Mouse (Mus musculus): ENCODE data around the gene 4930438A08Rik. TPM values are rescaled to one million over a fixed set of nuclear protein-coding genes. Genes with fewer than 3 reads are reported as not detected.
A peak's percentile ranks its signal among the peaks of the same experiment; 100 is the strongest.
"Not testable (repeated sequence)": the region's sequence is repeated elsewhere in the genome, so short reads cannot be mapped to it uniquely, and the experiment has no call there.

The 4930438A08Rik gene
- polyA plus RNA-seq, 1 experiment from 2014 or later, result 0.14 TPM

DNA sequence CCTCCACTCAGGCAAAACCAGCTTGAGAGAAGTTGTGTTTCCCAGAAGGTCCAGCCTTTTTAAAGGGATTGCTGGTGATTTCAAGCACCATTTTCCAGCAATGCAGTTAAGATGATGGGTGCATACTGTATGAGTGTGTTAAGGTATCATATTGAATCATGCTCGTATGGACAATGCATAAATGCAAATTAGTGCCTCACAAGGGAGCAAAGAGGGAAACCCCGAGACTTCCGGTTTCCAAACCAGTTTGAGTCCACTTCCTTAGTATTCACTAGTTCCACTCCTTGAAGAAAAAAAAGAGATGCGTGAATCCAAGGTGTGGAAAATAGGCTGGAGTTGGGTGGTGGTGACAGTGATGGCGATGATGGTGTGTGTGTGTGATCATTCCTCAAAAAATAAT is 7.9 kb downstream of the 4930438A08Rik start:
- no peaks in the 10 kb centered on the region for H3K9me3 ChIP-seq (replicated peaks)
- H3K27me3 ChIP-seq (replicated peaks), result peaks cover 12% of the 10 kb centered on the region; the same call in 1 of the 2 replicates
- ATAC-seq, result no peak
- no peaks in the 10 kb centered on the region for H3K36me3 ChIP-seq
- no peak overlapping the region for H3K27ac ChIP-seq
- no peak overlapping the region for H3K4me2 ChIP-seq
- no peak overlapping the region for H3K9ac ChIP-seq
- no peaks in the 10 kb centered on the region for H3K4me1 ChIP-seq
- 55% methylated on average over 5 of the region's 5 CpGs for whole genome bisulfite sequencing (ENCODE audit: insufficient replicate concordance)
- H3K4me3 ChIP-seq, result no peak overlapping the region

DNA sequence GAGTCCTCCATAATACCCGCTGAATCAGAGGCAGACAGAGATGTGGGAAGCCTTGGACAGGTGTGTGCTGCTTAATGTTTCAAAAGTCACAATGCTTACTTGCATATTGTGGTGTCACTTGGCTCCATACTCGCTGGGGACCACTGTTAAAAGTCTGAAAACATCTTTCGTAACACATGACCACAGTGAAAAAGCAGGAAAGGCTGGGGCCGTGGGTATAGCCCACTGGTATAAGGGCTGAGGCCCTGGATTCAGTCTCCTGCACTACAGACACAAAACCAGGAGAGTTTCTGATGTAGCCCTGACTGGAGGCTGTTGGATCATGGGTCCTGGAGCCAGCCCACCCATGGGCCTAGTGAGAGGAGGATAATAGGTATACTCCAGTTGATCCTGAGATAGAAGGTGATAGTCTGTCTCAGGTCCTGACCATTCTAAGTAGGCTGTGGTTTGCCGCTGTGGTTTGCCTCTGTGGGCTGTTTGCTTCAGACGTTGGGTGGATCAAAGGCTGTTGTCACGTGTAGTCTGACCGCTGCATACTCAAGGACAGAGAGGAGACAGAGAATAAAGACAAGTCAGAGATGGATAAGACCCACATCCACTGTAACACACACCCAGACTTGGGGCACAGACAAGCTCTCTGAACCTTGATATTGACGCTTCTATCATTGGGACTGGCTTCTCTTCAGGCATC is 15.5 kb downstream of the 4930438A08Rik start:
- Histone ChIP-seq H3K4me1 (no peaks in the 10 kb centered on the region), H3K9me3 (replicated peaks) (no peaks in the 10 kb centered on the region), H3K27ac (no peak overlapping the region), H3K27me3 (replicated peaks) (peaks cover 8% of the 10 kb centered on the region; the same call in 1 of the 2 replicates), H3K4me3 (no peak overlapping the region), H3K36me3 (no peaks in the 10 kb centered on the region), H3K9ac (no peak overlapping the region), H3K4me2 (no peak overlapping the region)
- ATAC-seq, result no peak
- 38% methylated on average over 9 of the region's 9 CpGs for WGBS (ENCODE audit: insufficient replicate concordance)

GRCm38 (mm10) chr11:58290812-58291211 is 16.2 kb downstream of the 4930438A08Rik start:
- no peak for ATAC-seq
- Histone ChIP-seq H3K9ac (no peak overlapping the region), H3K4me3 (no peak overlapping the region), H3K27ac (no peak overlapping the region), H3K4me2 (no peak overlapping the region), H3K9me3 (replicated peaks) (no peaks in the 10 kb centered on the region), H3K27me3 (replicated peaks) (peaks cover 6% of the 10 kb centered on the region; the same call in 1 of the 2 replicates), H3K4me1 (no peaks in the 10 kb centered on the region), H3K36me3 (no peaks in the 10 kb centered on the region)
- WGBS (ENCODE audit: insufficient replicate concordance), result 67% methylated on average over 4 of the region's 4 CpGs

DNA sequence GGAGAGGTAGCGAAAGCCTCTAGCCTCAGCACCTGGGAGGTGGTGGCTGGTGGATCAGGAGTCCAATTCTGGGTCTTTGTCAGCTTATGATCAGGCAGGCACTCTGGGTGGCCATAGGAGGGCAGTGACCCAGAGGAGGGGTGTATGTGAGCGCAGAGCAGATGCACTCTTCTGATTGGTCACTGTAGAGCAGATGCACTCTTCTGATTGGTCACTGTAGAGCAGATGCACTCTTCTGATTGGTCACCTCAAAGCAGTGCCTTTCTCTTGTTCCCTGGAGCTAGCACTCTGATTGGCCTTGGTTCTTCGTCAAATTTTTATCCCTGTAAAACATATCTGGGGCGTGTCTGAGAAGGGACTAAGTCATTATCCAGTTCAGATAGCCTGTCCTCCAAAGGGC is 18.2 kb downstream of the 4930438A08Rik start:
- H3K27ac ChIP-seq, result no peak overlapping the region
- H3K9me3 ChIP-seq (replicated peaks), result no peaks in the 10 kb centered on the region
- H3K27me3 ChIP-seq (replicated peaks), result no peaks in the 10 kb centered on the region
- 39% methylated on average over 4 of the region's 4 CpGs for WGBS (ENCODE audit: insufficient replicate concordance)
- no peaks in the 10 kb centered on the region for H3K36me3 ChIP-seq
- H3K4me3 ChIP-seq, result no peak overlapping the region
- H3K4me1 ChIP-seq, result no peaks in the 10 kb centered on the region
- ATAC-seq, result no peak; the same call in 1 of the 2 replicates
- H3K4me2 ChIP-seq, result no peak overlapping the region
- no peak overlapping the region for H3K9ac ChIP-seq

GRCm38 (mm10) chr11:58297396-58297795 is 22.8 kb downstream of the 4930438A08Rik start:
- Histone ChIP-seq H3K4me2 (no peak overlapping the region), H3K27me3 (replicated peaks) (no peaks in the 10 kb centered on the region), H3K27ac (no peak overlapping the region), H3K4me1 (peaks cover 11% of the 10 kb centered on the region), H3K9me3 (replicated peaks) (no peaks in the 10 kb centered on the region), H3K9ac (no peak overlapping the region), H3K36me3 (no peaks in the 10 kb centered on the region), H3K4me3 (no peak overlapping the region)
- 72% methylated on average over 6 of the region's 6 CpGs for WGBS (ENCODE audit: insufficient replicate concordance)
- ATAC-seq, result no peak

- H3K27ac ChIP-seq, result no peak overlapping the region
- H3K4me1 ChIP-seq, result peaks cover 24% of the 10 kb centered on the region
- H3K4me3 ChIP-seq, result peak overlapping the region; percentile 72
- no peak for ATAC-seq
- H3K4me2 ChIP-seq, result peak overlapping the region; percentile 78
- no peaks in the 10 kb centered on the region for H3K9me3 ChIP-seq (replicated peaks)
- WGBS (ENCODE audit: insufficient replicate concordance), result 24% methylated on average over 13 of the region's 13 CpGs
- no peaks in the 10 kb centered on the region for H3K27me3 ChIP-seq (replicated peaks)
- peak overlapping the region; percentile 35; the same call in 1 of the 2 replicates for H3K9ac ChIP-seq
- H3K36me3 ChIP-seq, result no peaks in the 10 kb centered on the region
Measured at GRCm38 (mm10) chr11:58301057-58301456, 26.5 kb downstream of the 4930438A08Rik start.

DNA sequence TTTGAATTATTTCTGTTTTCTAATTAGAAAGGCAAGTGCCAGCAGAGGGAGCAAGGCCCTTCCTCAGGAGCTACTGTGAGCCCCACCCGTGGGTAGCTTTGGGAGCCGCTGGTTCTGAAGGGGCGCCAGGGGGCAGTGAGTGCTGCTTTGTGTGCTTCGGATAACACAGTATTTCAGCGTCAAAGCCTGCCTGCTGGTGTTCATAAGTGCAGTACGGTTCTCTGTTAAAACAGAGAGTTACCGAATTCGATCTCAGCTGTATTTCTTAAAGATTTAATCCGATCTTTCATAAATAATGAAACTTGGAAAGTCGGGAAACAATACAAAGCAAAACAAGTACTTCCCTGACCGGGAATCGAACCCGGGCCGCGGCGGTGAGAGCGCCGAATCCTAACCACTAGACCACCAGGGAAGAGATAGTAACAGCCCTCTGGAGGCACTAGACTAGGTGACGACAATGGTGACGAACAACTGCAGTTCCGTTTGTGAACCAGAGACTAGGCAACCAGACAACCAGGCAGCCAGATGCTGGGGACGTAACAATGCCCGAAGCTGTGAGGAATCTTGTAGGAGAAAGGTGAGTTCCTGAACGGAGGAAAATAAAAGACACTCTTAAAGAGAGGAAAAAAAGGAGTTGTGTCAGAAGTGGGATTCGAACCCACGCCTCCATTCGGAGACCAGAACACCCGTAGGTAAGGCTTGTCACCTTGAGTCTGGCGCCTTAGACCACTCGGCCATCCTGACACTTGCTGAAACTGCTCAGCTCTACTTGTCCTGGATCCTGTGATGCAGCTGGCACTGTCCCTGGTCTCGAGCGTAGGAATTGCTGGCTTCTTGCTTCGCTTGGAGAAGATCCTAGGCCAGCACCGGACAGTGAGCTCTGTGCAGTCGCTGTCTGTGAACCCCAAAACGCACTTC is 27.5 kb downstream of the 4930438A08Rik start:
- peaks cover 31% of the 10 kb centered on the region for H3K4me1 ChIP-seq
- WGBS (ENCODE audit: insufficient replicate concordance), result under 1% methylated on average over 36 of the region's 36 CpGs
- H3K4me3 ChIP-seq, result peak overlapping the region; percentile 72
- H3K27me3 ChIP-seq (replicated peaks), result no peaks in the 10 kb centered on the region
- H3K36me3 ChIP-seq, result no peaks in the 10 kb centered on the region
- H3K27ac ChIP-seq, result peak overlapping the region; percentile 96
- H3K4me2 ChIP-seq, result peak overlapping the region; percentile 78
- ATAC-seq, result peak; percentile 87
- no peaks in the 10 kb centered on the region for H3K9me3 ChIP-seq (replicated peaks)
- H3K9ac ChIP-seq, result peak overlapping the region; percentile 77

GRCm38 (mm10) chr11:58302774-58303445 is 28.3 kb downstream of the 4930438A08Rik start:
- H3K4me1 ChIP-seq, result peaks cover 37% of the 10 kb centered on the region
- peak overlapping the region; percentile 78 for H3K4me2 ChIP-seq
- H3K36me3 ChIP-seq, result no peaks in the 10 kb centered on the region
- H3K9me3 ChIP-seq (replicated peaks), result no peaks in the 10 kb centered on the region
- peak overlapping the region; percentile 72 for H3K4me3 ChIP-seq
- WGBS (ENCODE audit: insufficient replicate concordance), result 1% methylated on average over 26 of the region's 26 CpGs
- H3K27ac ChIP-seq, result peak overlapping the region; percentile 96
- ATAC-seq, result peak; percentile 66
- no peaks in the 10 kb centered on the region for H3K27me3 ChIP-seq (replicated peaks)
- H3K9ac ChIP-seq, result peak overlapping the region; percentile 77

DNA sequence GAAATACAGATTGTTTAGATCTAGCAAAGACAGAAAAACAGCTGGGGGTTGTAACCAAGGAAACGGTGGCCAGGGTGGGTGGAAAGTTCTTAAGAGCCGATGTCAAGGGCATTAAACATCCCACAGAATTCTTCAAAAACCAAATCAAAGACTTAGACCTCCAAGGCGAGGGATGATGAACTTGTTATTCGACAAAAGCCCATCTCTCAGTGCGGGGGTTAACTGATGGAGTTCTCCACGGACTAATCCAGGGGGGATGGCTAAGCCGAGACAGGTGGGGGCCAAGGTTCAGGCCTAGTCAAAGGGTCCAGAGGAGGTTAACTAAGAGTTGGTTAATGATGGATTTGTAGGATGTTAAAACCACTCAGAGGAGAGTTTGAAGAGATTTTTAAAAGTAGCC is 29.0 kb downstream of the 4930438A08Rik start:
- peak overlapping the region; percentile 72 for H3K4me3 ChIP-seq
- WGBS (ENCODE audit: insufficient replicate concordance), result 52% methylated on average over 7 of the region's 7 CpGs
- no peak for ATAC-seq
- H3K27ac ChIP-seq, result peak overlapping the region; percentile 49; the same call in 1 of the 2 replicates
- H3K4me1 ChIP-seq, result peaks cover 44% of the 10 kb centered on the region
- H3K9me3 ChIP-seq (replicated peaks), result no peaks in the 10 kb centered on the region
- no peaks in the 10 kb centered on the region for H3K27me3 ChIP-seq (replicated peaks)
- 0 out of 2 replicates have a peak, but pooled peaks cover under 1% of the 10 kb centered on the region for H3K36me3 ChIP-seq
- no peak overlapping the region for H3K9ac ChIP-seq
- peak overlapping the region; percentile 78 for H3K4me2 ChIP-seq

- ATAC-seq, result not testable (repeated sequence)
- H3K36me3 ChIP-seq, result peaks cover 16% of the 10 kb centered on the region
Measured at GRCm38 (mm10) chr11:58305299-58305698, 30.7 kb downstream of the 4930438A08Rik start.

GRCm38 (mm10) chr11:58306860-58307308 is 32.3 kb downstream of the 4930438A08Rik start, which contains the start of gene Zfp692:
Zfp692 (plus strand) TSS chr11:58307069.
- peak within 1 kb of the TSS; percentile 86 for H3K27ac ChIP-seq
- H3K36me3 ChIP-seq, result peaks cover 30% of the 10 kb centered on the region
- no peaks in the 10 kb centered on the region for H3K27me3 ChIP-seq (replicated peaks)
- peak within 1 kb of the TSS; percentile 98 for H3K4me2 ChIP-seq
- 4% methylated on average over 34 of the region's 34 CpGs for WGBS (ENCODE audit: insufficient replicate concordance)
- ATAC-seq, result peak; percentile 61
- H3K9me3 ChIP-seq (replicated peaks), result no peaks in the 10 kb centered on the region
- peaks cover 32% of the 10 kb centered on the region for H3K4me1 ChIP-seq
- H3K4me3 ChIP-seq, result peak within 1 kb of the TSS; percentile 74
- H3K9ac ChIP-seq, result peak within 1 kb of the TSS; percentile 90

More at GRCm38 (mm10) chr11:58305299-58305698, 30.7 kb downstream of the 4930438A08Rik start:
- WGBS (ENCODE audit: insufficient replicate concordance), result 83% methylated on average over 8 of the region's 8 CpGs
- H3K4me1 ChIP-seq, result peaks cover 43% of the 10 kb centered on the region
- H3K9me3 ChIP-seq (replicated peaks); H3K9ac ChIP-seq; H3K4me3 ChIP-seq; H3K27ac ChIP-seq; H3K27me3 ChIP-seq (replicated peaks); H3K4me2 ChIP-seq: not testable (repeated sequence)

Data from liver, embryonic 12.5 days (tissue).